Mouse (Mus musculus) layer of hippocampus, adult 9-11 months (tissue): Measurements from ENCODE around the gene Tmem248.
A peak's percentile ranks its signal among the peaks of the same experiment; 100 is the strongest.
"Not testable (repeated sequence)": the region's sequence is repeated elsewhere in the genome, so short reads cannot be mapped to it uniquely, and the experiment has no call there.

Experiments
- DNase-seq: peaks from one replicate; pipeline ENCODE4 v3.0.0; 2022

The Tmem248 gene

DNA sequence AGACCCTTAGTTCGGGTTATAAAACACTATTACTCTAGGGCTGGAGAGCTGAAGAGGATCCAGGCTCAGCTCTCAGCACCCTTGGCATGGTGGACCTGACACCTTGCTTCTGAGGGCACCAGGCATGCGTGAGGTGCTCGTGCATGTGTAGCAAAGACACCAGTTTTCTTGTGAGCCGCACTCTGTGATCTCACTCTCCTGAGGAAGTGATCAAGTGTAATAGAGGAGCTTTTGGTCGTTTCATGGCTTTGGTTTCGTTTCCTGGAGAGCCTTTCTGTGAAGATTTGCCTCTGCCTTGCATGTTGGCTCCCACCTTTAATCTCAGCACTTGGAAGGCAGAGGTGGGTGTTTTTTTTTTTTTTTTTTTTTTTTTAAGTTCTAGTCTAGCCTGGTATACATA, 12.3 kb upstream of the Tmem248 start:
- DNase-seq: no peak

DNA sequence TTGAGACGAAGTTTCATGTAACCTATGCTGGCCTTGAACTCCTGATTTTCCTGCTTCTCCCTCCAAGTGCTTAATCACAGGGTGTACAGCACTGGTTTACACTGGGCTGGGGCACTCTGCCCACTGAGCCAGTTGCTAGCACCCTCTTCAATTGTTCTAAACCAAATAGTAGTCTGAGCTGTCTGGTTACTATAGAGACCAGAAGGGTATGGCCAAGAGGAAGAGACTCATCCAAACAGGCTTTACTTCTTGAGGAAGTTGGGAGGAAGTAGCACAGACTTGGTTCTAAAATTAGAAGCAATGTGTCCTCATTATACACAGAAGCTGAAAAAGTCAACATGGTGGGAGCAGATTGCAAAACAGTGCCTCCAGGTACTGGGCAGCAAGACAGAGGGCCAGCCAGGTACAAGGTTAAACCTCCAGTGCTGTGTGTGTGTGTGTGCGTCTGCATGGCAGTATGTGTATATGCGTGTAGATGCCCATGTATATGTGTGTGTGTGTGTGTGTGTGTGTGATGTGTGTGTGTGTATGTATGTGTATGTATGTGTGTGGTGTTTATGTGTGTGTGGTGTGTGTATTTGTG, 11.3 kb upstream of the Tmem248 start:
- no peak for DNase-seq

DNA sequence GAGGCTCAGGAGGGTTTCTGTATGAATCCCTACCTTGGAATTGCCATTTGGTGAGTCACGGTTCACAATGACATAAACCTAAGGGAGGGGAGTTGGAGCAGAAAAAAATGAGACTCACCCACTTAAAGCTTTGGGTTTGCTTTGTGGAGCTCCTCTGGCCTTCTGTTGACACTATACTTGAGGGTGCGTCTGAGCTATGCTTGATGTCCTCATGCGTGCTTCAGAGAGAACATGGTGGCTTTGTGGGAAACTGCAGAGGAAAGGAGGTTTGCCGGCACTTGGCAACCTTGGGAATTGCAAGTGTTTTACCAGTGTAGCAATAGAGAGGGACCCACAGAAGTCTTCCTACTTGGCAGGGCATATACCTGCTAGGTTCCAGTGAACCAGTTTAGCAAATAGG, 9.6 kb upstream of the Tmem248 start:
- no peak for DNase-seq

DNA sequence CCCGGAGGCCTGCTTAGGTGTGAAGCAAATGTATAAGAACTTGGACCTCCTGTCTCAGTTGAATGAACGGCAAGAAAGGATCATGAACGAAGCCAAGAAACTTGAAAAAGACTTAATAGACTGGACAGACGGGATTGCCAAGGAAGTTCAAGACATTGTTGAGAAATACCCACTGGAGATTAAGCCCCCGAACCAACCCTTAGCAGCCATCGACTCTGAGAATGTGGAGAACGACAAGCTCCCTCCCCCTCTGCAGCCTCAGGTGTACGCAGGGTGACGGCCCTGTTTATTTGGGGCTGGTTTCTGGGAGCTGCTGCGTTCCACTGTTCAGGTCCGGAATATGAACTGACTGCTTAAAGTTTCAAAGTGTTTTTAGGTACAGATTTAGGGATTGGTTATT, 3.9 kb upstream of the Tmem248 start:
- no peak for DNase-seq

DNA sequence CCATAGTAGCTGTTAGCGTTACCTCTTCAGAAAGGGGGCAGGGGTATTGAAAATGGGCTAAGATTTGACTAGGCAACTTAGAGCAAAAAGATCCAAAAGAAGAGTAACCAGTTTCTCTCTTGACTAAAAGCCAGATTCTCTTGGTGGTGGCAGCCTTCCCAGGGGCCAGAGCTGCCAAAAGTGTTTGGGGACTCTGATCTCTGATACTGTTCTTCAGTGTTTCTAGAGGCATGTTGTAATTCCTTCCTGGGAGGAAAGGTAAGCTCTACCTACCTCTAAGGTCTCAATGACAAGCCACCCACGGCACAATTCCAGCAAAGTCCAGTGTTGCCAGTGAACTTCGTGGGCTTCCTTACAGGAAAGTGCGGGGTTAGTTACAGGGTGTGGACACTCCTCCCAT, 525 bp downstream of the Tmem248 start:
- no peak for DNase-seq

DNA sequence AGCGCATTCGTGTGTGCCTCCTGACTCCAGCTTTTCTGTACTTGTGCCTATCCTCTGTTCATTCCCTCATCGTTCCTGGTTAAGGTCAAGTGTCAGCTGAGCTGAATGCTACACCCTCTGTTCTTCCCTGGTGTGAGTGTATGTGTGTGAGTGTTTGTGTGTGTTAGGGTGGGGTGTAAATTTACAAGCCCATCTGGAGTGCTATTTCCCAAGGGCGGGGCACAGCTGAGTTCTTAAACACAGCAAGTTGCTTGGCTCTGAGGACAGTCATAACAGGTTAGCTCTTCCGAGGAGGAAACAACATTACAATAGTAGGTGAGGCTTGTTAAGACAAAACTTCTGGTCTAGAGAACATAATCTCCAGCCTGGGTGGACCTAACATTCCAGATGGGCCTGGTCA, 1.5 kb downstream of the Tmem248 start:
- DNase-seq: no peak

DNA sequence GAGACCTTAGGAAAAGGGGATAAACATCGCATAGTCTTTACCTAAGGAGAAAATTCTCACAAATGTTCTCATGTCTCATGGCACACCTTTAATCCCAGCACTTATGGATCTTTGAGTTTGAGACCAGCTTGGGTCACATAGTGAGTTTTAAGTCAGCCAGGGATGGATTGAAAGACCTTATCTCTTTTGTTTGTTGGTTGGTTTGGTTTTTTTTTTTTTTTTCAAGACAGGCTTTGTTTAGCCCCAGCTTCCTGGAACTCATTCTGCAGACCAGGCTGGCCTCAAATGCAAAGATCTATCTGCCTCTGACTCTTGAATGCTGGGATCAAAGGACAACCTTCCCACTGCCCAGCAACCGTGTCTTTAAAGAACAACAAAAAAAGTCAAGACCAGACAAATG, 4.4 kb downstream of the Tmem248 start:
- DNase-seq: no peak

DNA sequence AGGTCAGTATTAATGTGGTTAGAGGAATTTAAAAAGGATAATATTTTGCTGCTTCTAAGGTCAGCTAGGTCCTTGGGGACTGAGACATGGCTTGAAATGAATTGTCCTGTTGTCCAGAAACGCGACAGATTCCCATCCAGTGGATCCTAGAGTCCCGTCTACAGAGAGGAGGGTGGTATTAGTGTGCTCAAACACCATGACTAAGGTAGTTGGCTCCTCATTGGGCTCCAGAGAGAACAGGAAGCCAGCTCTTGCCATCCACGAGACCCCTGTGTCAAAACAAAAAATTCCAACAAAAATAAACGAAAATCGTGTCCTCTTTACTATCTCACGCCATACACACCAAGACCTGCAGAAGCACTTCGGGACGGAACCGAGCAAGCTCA, 4.9 kb downstream of the Tmem248 start:
- DNase-seq: no peak

DNA sequence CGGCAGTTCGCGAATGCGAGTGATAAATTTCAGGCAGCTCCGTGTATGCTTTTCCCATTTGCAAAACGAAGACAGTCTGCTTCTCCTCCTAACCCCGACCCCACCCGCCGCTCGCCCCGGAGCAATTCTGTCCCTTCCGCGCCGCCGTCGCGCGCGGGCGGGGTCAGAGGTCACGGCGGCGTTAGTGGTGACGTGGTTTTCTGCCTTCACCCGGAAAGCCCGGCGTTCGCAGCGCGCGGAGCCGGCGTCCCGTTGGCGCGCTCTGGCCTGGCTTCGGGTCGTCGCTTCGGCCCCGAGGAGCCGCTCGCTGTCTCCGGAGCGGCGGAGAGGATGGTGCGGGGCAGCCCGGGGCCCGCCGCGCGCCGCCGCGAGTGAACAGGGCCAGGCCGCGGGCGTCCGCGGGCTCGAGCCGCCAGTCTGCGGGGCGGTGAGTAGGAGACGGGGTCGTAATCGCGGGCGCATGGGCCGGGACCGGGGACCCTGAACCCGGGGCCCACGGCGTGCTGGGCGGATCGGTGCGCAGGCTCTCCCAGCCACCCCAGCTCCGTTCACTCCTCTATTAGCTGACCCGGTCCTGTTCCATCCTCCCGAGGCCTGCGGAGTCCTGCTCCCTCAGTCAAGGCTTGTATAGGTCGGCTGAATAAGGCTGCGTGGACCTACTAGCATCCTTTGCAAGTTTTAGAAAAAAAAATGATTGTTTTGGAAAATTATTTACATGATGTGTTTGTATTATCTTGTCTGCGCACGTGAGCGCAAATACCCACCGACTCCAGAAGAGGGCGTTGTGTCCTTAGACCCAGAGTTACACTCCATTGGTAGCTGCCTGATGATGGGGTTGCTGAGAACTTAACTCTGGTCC, 5.5 kb downstream of the Tmem248 start:
- peak; percentile 89 for DNase-seq

DNA sequence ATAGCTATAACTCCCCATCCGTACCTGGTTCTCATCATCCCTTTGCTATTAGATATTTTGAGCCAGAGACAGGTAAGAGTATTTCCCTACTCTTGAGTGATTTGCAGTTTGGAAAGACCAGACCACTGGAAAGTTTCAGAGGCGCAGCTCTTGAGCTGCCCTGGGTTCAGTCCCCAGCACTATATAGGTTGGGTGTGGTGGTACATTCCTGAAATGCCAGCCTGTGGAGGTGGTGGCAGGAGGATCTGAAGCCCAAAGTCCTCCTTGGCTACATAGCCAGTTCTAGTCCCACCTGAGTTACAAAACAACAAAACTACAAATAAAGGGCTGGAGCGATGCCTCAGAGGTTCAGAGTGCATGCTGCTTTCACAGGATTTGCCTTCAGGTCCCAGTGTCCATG, 9.9 kb downstream of the Tmem248 start:
- no peak for DNase-seq

DNA sequence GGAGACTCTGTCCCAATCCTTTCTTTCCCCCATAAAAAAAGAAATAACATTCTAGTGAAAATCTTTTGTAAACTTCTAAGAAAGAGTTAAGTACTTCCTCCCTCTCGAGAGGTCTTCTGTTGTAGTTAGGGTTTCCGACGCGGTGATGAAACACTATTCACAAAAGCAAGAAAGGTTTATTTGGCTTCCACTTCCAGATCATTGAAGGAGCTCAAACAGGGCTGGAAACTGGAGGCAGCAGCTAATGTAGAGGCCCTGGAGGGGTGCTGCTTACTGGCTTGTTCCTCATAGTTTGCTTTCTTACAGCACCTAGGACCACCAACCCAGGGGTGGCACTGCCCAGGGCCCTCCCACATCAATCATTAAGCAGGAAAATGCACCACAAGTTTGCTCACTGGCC, 11.2 kb downstream of the Tmem248 start:
- DNase-seq: no peak

DNA sequence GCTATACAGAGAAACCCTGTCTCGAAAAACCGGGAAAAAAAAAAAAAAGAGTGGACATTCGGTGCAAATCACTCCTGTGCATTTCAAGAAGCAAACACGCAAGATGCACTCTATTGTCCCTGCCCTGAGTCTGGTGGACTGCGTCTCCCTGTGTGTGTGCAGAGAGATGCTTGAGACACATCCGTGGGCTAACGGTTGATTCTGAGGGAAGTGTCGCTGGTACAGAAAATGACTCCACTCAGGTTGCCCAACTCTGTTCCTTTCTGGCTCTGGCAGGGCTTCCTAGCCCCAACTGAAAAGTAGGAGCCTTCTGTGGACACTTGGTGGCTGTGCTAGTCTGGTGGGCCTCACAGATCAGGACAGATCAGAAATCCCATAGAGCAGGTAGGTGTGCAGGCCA, 19.4 kb downstream of the Tmem248 start:
- no peak for DNase-seq

DNA sequence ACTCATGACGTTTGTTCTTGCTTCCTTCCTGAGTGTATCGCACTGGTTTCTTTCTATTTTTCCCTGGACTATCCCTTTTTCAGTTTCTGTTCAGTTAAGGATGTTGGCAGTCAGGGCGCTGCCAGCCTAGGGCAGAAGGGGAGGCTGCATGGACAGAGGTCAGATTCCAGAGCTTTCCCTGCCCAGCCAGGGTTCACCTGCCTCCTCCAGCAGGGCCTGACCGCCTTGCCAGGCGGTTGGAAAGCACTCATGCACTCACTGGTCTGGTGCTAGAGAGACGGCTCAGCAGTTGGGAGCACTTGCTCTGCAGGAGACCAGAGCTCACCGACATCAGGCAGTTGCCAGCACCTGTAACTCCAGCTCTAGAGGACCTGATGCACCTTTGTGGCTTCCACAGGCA, 22.4 kb downstream of the Tmem248 start:
- no peak for DNase-seq

DNA sequence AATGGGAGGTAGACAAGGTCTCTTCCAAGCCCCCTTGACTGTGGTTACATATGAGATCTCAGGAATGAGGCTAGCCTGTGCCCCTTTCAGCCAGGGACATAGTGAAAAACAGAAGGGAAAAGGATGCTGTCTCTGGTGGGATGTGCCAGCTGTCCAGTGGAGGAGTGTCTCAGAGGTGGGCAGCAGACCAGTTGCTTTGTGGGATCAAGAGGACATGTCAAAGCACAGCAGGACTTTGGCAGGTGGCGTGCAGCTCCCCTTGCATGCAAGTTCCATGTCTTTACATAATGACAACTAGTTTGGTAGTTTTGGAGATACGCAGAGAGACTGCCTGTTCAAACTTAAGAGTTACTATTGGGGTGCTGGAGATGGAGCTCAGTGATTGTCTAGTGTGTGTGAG, 23.0 kb downstream of the Tmem248 start:
- DNase-seq: no peak

DNA sequence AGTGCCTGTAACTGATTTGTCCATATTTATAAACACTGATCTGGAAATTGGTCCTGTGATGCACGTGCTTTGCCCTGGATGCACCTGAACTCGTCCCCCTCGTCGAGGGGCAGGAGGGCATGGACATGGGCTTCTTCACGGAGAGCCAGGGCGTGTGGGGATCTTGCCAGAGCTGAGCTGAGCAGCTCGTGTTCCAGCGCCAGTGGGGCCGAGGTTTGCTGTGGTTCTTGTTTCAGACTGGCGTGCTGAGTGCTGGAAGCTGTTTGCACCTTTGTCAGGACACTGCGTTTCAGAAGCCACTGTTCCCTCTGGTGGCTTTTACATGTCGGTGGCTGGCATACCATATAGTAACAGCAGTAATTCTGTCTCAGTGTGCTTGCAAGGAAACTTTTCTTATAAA, 24.5 kb downstream of the Tmem248 start:
- no peak for DNase-seq

DNA sequence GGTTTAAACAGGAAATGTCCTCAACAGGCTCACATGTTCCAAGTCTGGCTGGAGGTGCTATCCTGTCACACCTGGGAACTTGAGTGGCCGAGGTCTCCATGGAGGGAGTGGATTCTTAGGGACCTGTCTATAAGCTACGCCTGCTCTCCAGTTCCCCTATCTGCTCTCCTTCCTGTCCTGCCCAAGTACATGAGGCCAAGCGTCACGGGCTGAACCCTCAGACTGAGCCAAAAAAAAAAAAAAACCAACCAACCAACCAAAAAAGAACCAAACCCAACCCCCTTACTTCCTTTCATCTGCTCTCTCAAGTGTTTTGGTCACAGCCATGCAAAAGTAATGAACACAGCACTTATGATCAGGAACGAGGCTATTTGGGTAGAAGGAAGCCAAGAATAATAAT, 30.9 kb downstream of the Tmem248 start:
- no peak for DNase-seq

DNA sequence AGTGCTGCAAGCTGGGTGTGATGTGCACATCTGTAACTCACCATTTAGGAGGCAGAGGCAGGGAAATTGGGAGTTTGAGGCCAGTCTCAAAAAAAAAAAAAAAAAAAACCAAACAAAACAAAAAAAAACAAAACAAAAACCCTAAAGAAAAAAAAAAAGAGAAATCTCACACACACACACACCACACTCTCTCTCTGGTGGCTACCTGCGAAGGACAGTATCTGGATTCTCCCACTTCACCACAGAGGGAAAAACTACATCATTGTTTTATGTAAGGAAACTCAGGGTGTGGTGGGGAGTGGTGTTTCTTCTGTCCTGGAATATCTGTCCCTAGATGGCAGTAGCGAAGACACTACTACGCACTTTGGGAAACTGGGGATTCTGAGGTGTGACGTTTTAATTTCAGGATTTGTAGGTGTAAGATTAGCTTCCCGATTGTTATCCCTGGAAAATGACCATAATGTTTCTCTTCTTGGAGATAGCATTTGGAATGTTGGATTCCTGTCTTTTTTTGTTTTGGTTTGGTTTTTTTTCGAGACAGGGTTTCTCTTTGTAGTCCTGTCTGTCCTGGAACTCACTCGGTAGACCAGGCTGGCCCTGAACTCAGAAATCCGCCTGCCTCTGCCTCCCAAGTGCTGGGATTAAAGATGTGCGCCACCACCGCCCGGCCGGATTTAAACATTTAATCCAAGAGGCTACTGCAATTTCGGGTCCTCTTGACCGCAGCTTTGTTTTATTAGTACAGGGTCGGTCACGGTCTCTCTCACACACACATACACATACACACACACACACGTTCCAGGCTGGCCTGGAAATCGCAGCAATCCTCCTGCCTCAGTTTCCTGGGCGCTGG, 37.5 kb downstream of the Tmem248 start:
- no peak for DNase-seq

DNA sequence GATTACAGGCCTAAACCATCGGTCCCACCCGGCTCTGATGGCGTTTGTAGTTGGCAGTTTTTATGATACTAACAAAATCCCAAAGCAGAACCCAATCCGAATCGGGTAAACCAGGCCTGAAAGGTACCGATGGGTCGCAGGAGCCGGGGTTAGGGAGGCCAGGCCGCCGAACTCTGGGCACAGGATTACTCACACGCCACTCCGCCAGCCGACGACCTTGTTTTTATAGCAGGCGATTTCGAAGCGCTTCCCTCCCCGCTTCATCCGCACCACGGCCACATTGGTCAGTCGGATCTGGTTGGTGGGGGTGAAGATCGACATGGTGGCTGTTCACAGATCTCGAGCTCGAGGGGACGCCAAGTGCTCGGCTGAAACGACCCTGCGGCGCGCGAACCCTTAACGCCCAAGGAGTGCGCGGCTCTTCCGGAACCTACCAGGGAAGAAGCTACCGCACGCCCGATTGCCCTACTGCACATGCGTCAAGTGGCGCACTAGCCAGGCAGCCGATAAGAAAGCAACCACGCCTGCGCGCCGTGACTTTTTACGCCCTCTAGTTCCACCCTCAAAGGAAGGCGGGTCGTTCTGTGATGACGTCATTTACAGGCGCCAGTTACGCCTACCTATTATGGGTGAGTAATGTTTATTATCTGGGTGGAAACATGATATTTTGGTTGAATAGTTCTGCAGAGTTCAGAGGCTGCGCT, 38.3 kb downstream of the Tmem248 start, which contains the start of the genes Sbds and Tyw1:
Sbds (minus strand) TSS at position 514 of the 704 bp plus-strand sequence.
Tyw1 (plus strand) TSS at position 603 of the 704 bp plus-strand sequence.
- DNase-seq: peak; percentile 99

DNA sequence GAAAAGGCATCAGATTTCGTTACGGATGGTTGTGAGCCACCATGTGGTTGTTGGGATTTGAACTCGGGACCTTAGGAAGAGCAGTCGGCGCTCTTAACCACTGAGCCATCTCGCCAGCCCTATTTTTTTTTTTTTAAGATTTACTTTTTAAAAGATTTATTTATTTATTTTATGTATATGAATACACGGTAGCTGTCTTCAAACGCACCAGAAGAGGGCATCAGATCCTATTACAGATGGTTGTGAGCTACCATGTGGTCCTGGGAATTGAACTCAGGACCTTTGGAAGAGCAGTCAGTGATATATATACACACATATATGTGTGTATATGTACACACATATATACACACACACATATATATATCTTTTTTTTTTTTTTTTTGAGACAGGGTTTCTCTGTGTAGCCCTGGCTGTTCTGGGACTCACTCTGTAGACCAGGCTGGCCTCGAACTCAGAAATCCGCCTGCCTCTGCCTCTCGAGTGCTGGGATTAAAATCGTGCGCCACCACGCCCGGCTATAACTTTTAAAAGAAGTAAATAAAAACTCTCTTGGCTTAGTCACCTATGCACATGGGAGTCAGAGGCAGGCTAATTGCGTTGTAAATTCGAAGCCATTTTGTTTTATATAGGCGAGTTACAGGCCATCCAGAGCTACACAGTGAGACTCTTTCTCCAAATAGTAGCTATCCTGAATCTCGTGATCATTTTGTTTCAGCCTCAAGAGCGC, 39.1 kb downstream of the Tmem248 start:
- DNase-seq: not testable (repeated sequence)

DNA sequence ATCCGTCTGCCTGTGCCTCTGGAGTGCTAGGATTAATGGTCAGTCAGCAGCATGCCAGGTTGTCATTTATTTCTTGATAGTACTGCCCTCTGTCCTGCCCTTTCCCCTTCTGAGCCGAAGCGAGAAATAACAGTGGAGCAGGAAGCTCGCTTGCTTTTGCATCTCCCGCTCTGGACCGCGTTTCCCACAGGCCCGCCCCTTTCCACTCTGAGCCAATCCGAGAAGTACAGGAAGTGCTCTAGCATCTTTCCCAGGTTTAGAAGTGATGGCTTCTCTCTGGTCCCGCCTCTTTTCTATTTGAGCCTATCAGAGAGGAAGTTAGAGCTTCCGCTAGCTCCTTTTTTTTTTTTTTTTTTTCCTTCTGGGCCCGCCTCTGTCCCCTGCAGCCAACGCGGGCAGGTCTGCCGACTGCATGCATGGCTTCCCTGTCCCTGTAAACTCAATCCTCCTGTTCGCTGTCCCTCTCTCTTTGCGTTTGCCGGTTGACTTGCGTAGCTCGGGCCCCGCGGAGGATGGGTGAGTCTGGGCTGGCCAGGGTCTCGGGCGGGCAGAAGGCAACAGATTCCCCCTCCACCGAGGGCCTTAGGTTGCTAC, 39.9 kb downstream of the Tmem248 start:
- DNase-seq: peak; percentile 96

DNA sequence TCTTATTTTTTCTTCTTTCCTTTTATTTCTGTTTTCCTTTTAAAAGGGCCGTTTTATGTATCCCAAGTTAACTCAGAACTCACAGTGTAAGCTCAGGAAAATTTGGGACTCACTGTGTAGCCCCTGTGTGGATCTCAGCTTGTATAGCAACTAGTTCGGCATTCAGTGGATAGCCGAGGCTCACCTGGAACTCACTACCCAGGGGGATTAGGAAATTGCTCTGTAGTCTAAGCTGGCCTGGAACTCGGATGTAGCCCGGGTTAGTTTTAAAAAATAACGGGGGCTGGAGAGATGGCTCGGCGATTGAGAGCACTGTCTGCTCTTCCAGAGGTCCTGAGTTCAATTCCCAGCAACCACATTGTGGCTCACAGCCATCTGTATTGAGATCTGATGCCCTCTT, 40.4 kb downstream of the Tmem248 start:
- no peak for DNase-seq

DNA sequence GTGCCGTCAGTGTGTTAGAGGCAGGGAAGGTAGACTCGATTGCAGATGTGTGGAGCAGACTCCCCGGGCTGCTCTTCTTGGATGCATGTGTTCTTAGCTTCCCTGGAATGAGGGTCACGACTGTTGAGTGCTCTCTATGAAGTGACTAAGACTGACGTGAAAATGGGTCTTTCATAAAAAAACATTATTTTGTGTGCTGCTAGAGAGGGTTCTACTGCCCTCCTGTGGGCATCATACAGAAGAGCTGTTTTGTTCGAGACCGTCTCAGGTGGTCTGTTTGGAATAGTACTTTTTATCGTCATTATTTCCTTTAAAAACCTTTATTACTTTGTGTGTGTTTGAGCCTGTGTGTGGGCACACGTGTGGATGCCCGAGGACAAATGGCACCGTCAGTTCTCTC, 46.6 kb downstream of the Tmem248 start:
- DNase-seq: no peak
